Mouse (Mus musculus) kidney, adult 2 months (tissue): ENCODE measurements at regions not wholly inside any gene's neighbourhood (a gene's known extent, or its start where the extent isn't known, plus 50 kb on each side); places are given as distances from the start of the nearest gene placed in this dataset.

Experiments used
- CTCF ChIP-seq: fragments of 200-500 bp; conservative IDR thresholded peaks from 2 replicates; pipeline ENCODE4 v1.5.1; 2011; ENCODE audit warnings: low read depth, mild to moderate bottlenecking, control low read depth, low read length, moderate library complexity, mixed read lengths; ENCODE audit not compliant: insufficient read depth, insufficient read length
- POLR2A ChIP-seq: fragments of 200-500 bp; IDR thresholded peaks from one replicate; pipeline ENCODE4 v1.6.1; 2011; ENCODE audit warnings: low read depth, low read length, control low read depth

- TF ChIP-seq CTCF (no peak), POLR2A (no peak)
Observed at GRCm38 (mm10) chr8:33026973-33027372, 401.5 kb upstream of the 5930422O12Rik start.
